Mouse (Mus musculus) thymus, adult 18-20 months (tissue): Measurements from ENCODE around the gene Timp2.

Experiments
- DNase-seq, 2 experiments: peaks; one replicate each; pipeline ENCODE4 v3.0.0; 2022; ENCODE audit warnings: mixed read lengths in 2 of 2

Timp2 gene

DNA sequence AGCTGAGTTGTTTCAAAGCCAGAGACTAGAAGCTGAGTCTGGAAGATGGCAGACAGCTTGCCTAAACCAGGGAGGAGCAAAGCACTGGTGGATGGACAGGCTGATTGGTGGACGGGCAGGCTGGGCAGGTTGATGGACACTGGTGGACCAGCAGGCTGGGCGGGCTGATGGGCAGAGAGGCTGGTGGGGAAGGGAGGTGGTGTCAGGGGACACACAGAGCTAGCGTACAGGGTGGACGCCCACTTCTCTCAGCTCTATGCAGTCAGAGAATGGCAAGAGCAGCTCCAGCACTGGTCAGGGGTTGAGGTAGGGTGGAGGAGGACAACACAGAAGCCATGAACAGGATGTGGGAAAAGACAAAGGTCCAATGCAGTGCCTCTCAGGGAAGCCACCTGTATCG, 13.7 kb upstream of the Timp2 start:
- no peak for DNase-seq

GRCm38 (mm10) chr11:118368330-118368729, 12.8 kb upstream of the Timp2 start:
- no peak for DNase-seq

DNA sequence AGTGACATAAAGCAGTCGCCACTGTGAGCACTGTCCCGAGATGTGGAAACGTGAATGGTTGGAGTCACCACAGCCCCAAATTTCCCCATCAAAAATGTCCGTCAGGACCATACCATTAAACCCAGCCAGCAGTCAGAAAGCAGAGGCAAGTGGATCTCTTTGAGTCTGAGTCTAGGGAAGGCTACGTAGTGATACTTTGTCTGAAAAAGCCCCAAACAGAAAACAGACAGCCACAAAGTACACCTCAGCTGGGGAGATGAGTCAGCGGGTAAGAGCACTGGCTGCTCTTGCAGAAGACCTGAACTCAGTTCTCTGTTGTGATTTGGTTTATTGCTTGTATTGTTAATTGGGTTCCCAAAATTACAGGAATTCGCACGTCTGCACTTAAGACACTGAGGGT, 11.0 kb upstream of the Timp2 start:
- no peak for DNase-seq

- no peak for DNase-seq
Measured at GRCm38 (mm10) chr11:118366108-118366507, 10.6 kb upstream of the Timp2 start.

GRCm38 (mm10) chr11:118365171-118365570, 9.6 kb upstream of the Timp2 start:
- no peak for DNase-seq

DNA sequence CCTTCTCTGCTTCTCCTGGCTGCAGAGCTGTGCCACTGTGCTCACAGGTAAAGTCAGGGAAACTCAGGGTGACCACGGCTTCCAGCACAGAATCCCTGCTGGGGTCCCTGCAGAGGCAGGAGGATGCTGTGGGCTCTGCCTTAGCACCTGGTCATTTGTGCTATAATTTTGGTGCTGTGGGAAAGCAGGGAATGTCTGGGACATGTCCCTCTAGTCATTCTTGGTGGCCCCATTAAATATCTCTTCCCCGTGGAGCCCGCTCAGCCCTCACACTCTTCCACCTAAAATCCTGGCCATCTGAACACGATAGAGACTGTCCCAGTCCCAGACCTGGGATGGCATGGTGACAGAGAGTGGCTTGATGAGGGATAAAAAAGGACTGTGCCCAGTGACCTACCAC, 8.5 kb upstream of the Timp2 start:
- DNase-seq = no peak

GRCm38 (mm10) chr11:118362971-118363518, 7.5 kb upstream of the Timp2 start:
- no peak for DNase-seq

- DNase-seq = no peak
Measured at GRCm38 (mm10) chr11:118362501-118362900, 7.0 kb upstream of the Timp2 start.

GRCm38 (mm10) chr11:118360907-118361341, 5.4 kb upstream of the Timp2 start:
- DNase-seq = no peak

- DNase-seq = no peak
Measured at GRCm38 (mm10) chr11:118360491-118360890, 5.0 kb upstream of the Timp2 start.

DNA sequence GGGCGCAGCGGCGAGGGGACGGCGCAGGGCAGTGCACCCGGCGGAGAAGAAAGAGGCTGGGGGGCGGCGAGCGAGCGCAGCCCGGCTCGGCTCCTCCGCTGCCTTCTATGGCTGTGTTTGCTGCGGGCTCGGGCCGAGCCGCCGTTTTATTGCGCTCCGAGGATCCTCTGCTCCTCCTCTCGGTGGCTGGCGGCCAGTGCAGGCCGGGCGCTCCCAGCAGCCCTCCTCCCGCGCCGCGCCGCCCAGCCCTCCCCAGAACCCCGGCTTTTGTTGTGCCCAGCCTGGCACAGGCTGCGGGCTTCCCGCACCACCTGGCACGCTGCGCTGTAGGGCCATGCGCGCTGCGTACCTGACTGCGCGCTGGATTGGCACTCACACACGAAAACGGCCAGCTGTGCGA, 335 bp downstream of the Timp2 start:
- peak; percentile 70 to 73 for DNase-seq

DNA sequence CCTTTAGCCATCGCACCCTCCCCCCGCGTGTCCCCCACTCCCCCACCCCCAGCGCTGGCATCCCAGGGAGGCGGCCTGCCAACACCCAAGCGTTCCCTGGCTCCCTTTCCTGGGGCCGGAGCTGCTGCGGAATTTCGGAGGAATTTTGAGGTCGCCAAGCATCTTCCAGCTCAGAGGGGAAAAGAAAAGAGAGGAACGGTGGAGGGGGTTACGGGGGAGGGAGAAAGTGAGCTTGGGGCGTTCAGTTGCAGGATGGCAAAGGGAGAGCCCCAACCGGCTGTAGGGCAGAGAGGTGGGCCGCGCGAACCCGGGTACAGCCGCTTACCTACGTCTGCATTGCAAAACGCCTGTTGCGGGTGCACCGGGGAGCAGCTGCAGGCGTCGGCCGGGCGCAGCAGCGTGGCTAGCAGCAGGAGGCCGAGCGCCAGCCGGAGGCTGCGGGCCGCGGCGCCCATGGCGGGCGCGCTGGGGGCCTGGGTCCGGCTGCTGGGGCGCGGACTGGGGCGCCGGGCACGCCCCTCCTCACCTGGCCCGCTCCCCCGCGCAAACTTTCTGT, 826 bp downstream of the Timp2 start:
- no peak for DNase-seq

- DNase-seq = no peak
Measured at GRCm38 (mm10) chr11:118349494-118349893, 6.0 kb downstream of the Timp2 start.

DNA sequence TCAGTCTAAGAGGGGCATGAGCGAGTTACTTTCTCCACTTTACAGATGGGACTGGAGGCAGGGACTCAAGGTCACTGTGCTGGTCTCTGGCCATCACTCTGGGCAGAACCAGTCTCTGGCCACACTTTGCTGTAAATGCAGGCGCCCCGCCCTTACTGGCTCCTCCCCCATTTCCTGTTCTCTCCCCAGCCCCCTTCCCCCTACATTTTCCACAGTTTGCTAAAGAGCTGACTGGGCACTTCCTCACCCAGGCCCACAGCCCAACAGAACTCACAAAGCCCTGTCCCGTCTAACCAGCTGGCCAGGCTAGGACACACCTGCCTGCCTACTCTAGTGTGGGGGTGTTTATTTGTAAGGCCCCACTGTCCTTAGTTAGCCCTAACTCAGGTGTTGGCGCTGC, 6.7 kb downstream of the Timp2 start:
- peak; percentile 62 to 79 for DNase-seq

DNA sequence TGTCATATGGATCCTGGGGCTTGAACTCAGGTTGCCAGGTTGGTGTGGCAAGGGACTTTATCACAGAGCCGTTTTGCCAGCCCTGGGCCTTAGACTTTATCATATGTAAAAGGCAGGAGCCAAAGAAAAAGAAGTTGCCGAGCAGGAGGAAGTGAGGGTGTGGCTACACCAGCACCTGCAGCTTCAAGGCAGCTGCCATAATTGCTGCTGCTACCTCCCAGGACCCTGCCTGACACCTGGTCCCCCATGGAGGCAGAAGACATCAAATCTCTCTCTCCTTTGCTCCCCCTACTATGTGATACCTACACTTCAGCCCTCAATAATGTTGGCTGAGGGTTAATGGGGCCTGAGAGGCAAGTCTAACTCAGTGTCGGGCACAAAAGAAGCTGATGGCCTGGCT, 7.1 kb downstream of the Timp2 start:
- peak; percentile 68 to 83 for DNase-seq

DNA sequence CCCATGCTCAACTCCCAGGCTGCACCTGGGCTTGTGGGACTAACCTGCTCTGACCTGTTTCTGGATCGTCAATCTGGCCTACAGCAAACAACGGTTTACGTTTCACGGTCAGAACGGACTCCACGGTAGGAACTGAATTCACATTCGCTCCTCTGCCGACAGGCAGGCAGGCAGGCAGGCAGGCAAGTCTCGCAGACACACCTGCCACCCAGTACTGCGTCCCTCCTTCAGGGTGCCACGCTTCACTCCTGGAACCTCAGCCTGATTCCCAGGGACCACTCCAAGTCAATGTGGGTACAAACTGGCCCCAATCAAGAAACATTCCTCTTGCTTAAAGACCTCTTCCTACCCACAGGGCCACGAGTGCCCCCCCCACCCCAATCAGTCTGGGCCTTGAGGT, 7.6 kb downstream of the Timp2 start:
- no peak for DNase-seq

DNA sequence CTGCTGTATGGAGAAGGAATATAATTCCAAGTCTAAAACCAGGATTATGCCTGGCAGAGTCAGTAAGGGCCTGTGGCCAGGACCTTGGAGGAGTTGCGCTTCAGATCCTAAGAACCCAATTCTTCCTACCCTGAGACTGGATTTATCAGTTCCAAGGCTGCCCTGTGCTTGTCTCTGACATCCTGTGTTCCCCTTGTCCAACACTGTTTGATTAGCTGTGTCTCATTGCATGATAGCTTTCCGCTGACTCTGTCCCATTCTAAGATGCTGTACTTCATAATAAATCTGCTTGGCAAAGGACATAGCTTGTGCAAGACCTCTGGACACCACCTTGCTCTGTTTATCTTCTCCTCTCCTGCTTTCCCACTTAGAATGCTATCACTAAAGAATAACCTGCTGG, 8.1 kb downstream of the Timp2 start:
- no peak for DNase-seq

- no peak for DNase-seq
Measured at GRCm38 (mm10) chr11:118346395-118347096, 9.0 kb downstream of the Timp2 start.

DNA sequence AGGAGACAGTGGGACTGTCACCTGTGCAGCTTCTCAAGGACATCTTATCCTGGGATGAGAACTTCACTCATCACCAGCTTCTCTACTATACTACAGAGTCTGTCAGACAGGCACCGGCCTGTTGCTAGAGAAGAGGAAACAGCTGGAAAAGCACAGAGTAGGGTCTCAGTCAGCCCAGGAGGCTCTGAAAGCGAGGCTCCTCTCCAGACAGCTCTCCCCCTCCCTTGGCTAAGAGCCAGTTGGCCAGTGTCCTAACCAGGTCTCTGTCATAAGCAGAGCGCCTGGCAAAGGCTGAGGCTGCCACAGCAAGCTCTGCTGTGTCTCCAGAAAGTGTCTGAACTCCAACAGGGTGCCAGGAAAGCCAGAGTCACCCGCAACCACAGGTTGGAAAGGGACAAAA, 9.8 kb downstream of the Timp2 start:
- DNase-seq = no peak

- DNase-seq = no peak
Measured at GRCm38 (mm10) chr11:118343629-118344028, 11.9 kb downstream of the Timp2 start.

DNA sequence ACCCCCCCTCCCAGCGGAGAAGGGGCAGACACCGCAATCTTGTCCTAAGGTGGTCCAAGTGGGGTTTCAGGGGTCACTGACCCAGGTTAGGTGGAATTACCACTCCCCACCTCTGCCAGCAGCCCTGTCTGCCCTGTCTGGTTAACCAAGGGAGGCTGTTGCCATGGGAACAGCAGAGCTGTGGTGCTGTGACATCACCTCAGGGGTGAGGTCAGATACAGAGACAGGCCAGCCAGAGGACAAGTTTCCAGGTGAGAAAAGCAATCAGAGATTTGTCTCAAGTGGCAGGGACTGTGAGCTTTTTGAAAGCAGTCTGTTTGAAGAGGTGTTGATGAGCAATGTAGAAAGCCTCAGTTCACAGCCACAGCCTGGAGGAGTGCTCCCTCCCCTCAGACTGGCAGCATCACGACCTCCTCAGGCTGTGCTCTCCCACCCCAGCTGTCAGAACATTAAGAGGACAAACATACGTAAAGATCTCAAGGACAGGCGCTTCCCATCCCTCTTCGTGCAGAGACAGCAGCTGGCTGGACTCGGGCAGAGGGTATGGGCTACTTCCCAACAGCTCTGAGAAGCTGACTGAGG, 13.0 kb downstream of the Timp2 start, which contains the start of gene Cep295nl:
Gene Cep295nl, minus strand, starts transcription at position 101 of the 582 bp plus-strand sequence.
- no peak for DNase-seq

DNA sequence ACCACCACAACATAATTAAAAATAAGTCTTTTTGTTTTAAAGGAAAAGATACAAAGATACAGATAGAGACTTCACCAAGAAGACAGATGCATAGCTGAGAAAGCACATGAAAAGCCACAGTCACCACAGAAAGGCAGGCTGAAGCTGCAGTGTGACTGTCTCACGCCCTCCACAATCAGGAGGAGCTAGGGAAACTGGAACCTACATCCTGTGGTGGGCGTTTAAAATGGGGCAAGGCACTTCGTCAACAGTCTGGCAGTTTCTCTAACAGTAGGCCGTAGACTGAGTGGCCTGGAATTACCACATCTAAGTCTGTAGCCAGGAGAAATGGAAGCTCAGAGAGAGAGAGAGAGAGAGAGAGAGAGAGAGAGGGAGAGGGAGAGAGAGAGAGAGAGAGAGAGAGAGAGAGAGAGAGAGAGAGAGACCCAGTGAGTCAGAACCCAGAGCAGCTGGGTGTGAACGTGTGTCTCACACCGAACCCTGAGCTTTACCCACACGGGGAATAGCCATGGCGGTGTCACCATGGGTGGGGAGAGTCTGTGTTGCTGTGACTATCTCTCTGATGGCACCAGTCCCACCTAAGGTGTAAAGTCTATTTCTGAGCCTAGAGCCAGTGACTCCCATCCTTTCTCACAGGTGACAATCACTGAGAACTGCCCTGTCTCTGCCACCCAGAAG, 17.9 kb downstream of the Timp2 start:
- DNase-seq = peak; percentile 48 to 63

- no peak for DNase-seq
Measured at GRCm38 (mm10) chr11:118333431-118333830, 22.1 kb downstream of the Timp2 start.

GRCm38 (mm10) chr11:118332376-118332775, 23.2 kb downstream of the Timp2 start:
- no peak for DNase-seq
